Mouse (Mus musculus): Measurements from ENCODE around the gene Med17. TPM values are rescaled to one million over a fixed set of nuclear protein-coding genes. Genes with fewer than 3 reads are reported as not detected.
A peak's percentile ranks its signal among the peaks of the same experiment; 100 is the strongest.
"Not testable (repeated sequence)": the region's sequence is repeated elsewhere in the genome, so short reads cannot be mapped to it uniquely, and the experiment has no call there.

The Med17 gene
- polyA plus RNA-seq (2014; fragmentation: Nextera tagmentation; extraction: Ambion mirVana), result 37.5 and 38.0 TPM in 2 replicates

- H3K27me3 ChIP-seq (ENCODE audit: insufficient read depth, low read length), result no peaks in the 10 kb centered on the region
- peak within 1 kb of the TSS; percentile 78 for H3K4me2 ChIP-seq
- peak; percentile 98 for DNase-seq
- peak; percentile 99 for ATAC-seq (ENCODE audit: insufficient read depth)
- peaks cover 22% of the 10 kb centered on the region for H3K36me3 ChIP-seq (ENCODE audit: insufficient read depth)
- peaks cover 9% of the 10 kb centered on the region for H3K4me1 ChIP-seq (ENCODE audit: insufficient read depth)
- under 1% methylated on average over 57 of the region's 57 CpGs for WGBS
- H3K27ac ChIP-seq (ENCODE audit: low read depth), result peak within 1 kb of the TSS; percentile 79
- no peak for TF ChIP-seq CTCF (IDR thresholded peaks at IDR 0.05; ENCODE audit: low read depth)
- peak within 1 kb of the TSS; percentile 85 for H3K9ac ChIP-seq
- H3K4me3 ChIP-seq (ENCODE audit: low read depth, low read length), result peak within 1 kb of the TSS; percentile 88
- no peaks in the 10 kb centered on the region for H3K9me3 ChIP-seq (ENCODE audit: low read depth, low read length)
These were observed at the start of gene Med17 for GRCm38 (mm10) chr9:15279649-15280490. TSS of gene Med17 (minus strand) at chr9:15279931.

GRCm38 (mm10) chr9:15318170-15318742, 38.5 kb upstream of the Med17 start:
- Histone ChIP-seq H3K4me1 (ENCODE audit: insufficient read depth) (no peaks in the 10 kb centered on the region), H3K4me2 (no peak overlapping the region), H3K27me3 (ENCODE audit: insufficient read depth, low read length) (no peaks in the 10 kb centered on the region), H3K9ac (no peak overlapping the region), H3K36me3 (ENCODE audit: insufficient read depth) (peaks cover 73% of the 10 kb centered on the region), H3K4me3 (ENCODE audit: low read depth, low read length) (no peak overlapping the region), H3K9me3 (ENCODE audit: low read depth, low read length) (no peaks in the 10 kb centered on the region), H3K27ac (ENCODE audit: low read depth) (no peak overlapping the region)
- DNase-seq (no peak), ATAC-seq (ENCODE audit: insufficient read depth) (peak; percentile 40; the same call in 1 of the 2 replicates)
- whole genome bisulfite sequencing, result 72% methylated on average over 2 of the region's 2 CpGs
- TF ChIP-seq CTCF (IDR thresholded peaks at IDR 0.05; ENCODE audit: low read depth), result no peak

- no peak for DNase-seq
- no peak overlapping the region for H3K4me3 ChIP-seq (ENCODE audit: low read depth, low read length)
- H3K27me3 ChIP-seq (ENCODE audit: insufficient read depth, low read length), result no peaks in the 10 kb centered on the region
- H3K4me2 ChIP-seq, result no peak overlapping the region
- H3K27ac ChIP-seq (ENCODE audit: low read depth), result no peak overlapping the region
- peaks cover 74% of the 10 kb centered on the region for H3K36me3 ChIP-seq (ENCODE audit: insufficient read depth)
- H3K9ac ChIP-seq, result no peak overlapping the region
- 53% methylated on average over 5 of the region's 5 CpGs for WGBS
- ATAC-seq (ENCODE audit: insufficient read depth), result no peak
- H3K4me1 ChIP-seq (ENCODE audit: insufficient read depth), result no peaks in the 10 kb centered on the region
- no peaks in the 10 kb centered on the region for H3K9me3 ChIP-seq (ENCODE audit: low read depth, low read length)
- no peak for TF ChIP-seq CTCF (IDR thresholded peaks at IDR 0.05; ENCODE audit: low read depth)
These were observed 37.8 kb upstream of the Med17 start for GRCm38 (mm10) chr9:15317223-15318169.

- H3K27ac ChIP-seq (ENCODE audit: low read depth); H3K27me3 ChIP-seq (ENCODE audit: insufficient read depth, low read length); H3K9me3 ChIP-seq (ENCODE audit: low read depth, low read length); H3K9ac ChIP-seq; H3K4me1 ChIP-seq (ENCODE audit: insufficient read depth); H3K4me2 ChIP-seq; DNase-seq; H3K4me3 ChIP-seq (ENCODE audit: low read depth, low read length): not testable (repeated sequence)
- 100% methylated on average over 1 of the region's 2 CpGs for WGBS
- ATAC-seq (ENCODE audit: insufficient read depth), result 0 out of 2 replicates have a peak, but pooled peaks have one; percentile 25
- H3K36me3 ChIP-seq (ENCODE audit: insufficient read depth), result peaks cover 73% of the 10 kb centered on the region
These were observed 36.6 kb upstream of the Med17 start for GRCm38 (mm10) chr9:15316296-15316695.

GRCm38 (mm10) chr9:15314619-15315018, 34.9 kb upstream of the Med17 start:
- Histone ChIP-seq H3K9me3 (ENCODE audit: low read depth, low read length) (no peaks in the 10 kb centered on the region), H3K36me3 (ENCODE audit: insufficient read depth) (peaks cover 83% of the 10 kb centered on the region), H3K4me3 (ENCODE audit: low read depth, low read length) (no peak overlapping the region), H3K9ac (no peak overlapping the region), H3K27ac (ENCODE audit: low read depth) (no peak overlapping the region), H3K27me3 (ENCODE audit: insufficient read depth, low read length) (no peaks in the 10 kb centered on the region), H3K4me2 (no peak overlapping the region), H3K4me1 (ENCODE audit: insufficient read depth) (no peaks in the 10 kb centered on the region)
- no peak for TF ChIP-seq CTCF (IDR thresholded peaks at IDR 0.05; ENCODE audit: low read depth)
- no peak for ATAC-seq (ENCODE audit: insufficient read depth)
- WGBS, result 97% methylated on average over 1 of the region's 1 CpGs
- DNase-seq, result no peak

- H3K9me3 ChIP-seq (ENCODE audit: low read depth, low read length), result no peaks in the 10 kb centered on the region
- H3K27ac ChIP-seq (ENCODE audit: low read depth), result no peak overlapping the region
- DNase-seq (no peak), ATAC-seq (ENCODE audit: insufficient read depth) (no peak)
- 87% methylated on average over 5 of the region's 5 CpGs for WGBS
- peaks cover 6% of the 10 kb centered on the region; the same call in 1 of the 2 replicates for H3K4me1 ChIP-seq (ENCODE audit: insufficient read depth)
- H3K36me3 ChIP-seq (ENCODE audit: insufficient read depth), result peaks cover 90% of the 10 kb centered on the region
- no peak overlapping the region for H3K4me2 ChIP-seq
- H3K9ac ChIP-seq, result no peak overlapping the region
- no peak overlapping the region for H3K4me3 ChIP-seq (ENCODE audit: low read depth, low read length)
- H3K27me3 ChIP-seq (ENCODE audit: insufficient read depth, low read length), result no peaks in the 10 kb centered on the region
- TF ChIP-seq CTCF (IDR thresholded peaks at IDR 0.05; ENCODE audit: low read depth), result no peak
These were observed 33.9 kb upstream of the Med17 start for GRCm38 (mm10) chr9:15313633-15314032.

Measured in lung, embryonic 14.5 days (tissue).